Mouse (Mus musculus) cerebellum, adult 2 months (tissue): Measurements from ENCODE around the gene Glo1. TPM values are rescaled to one million over a fixed set of nuclear protein-coding genes. Genes with fewer than 3 reads are reported as not detected.

Experiments used
- DNase-seq, 2 experiments: peaks; one replicate each; pipeline ENCODE4 v3.0.0; 2021
- H3K27ac ChIP-seq: fragments of 200-500 bp; 2 replicates; pipeline ENCODE4 v1.5.1; 2012; ENCODE audit warnings: low read length, control low read depth, inconsistent platforms; ENCODE audit not compliant: insufficient read depth
- H3K27me3 ChIP-seq: fragments of 200-500 bp; 2 replicates; pipeline ENCODE4 v1.6.1; 2012; ENCODE audit warnings: inconsistent platforms, mild to moderate bottlenecking, low read length, moderate library complexity; ENCODE audit not compliant: control insufficient read depth, insufficient read depth
- H3K4me1 ChIP-seq: fragments of 200-500 bp; 2 replicates; pipeline ENCODE4 v1.6.1; 2011; ENCODE audit warnings: low read length; ENCODE audit not compliant: control insufficient read depth, insufficient read depth
- H3K4me3 ChIP-seq: fragments of 200-500 bp; replicated peaks from 2 replicates; pipeline ENCODE3; 2011; ENCODE audit warnings: mild to moderate bottlenecking, low read depth, low read length, control low read depth; ENCODE audit not compliant: insufficient read depth
- CTCF ChIP-seq: fragments of 200-500 bp; IDR thresholded peaks from 2 replicates; pipeline ENCODE4 v1.5.1; 2011; ENCODE audit warnings: low read depth, mild to moderate bottlenecking, control low read depth, low read length, moderate library complexity, borderline replicate concordance; ENCODE audit not compliant: insufficient read depth
- POLR2A ChIP-seq: fragments of 200-500 bp; IDR thresholded peaks from 2 replicates; pipeline ENCODE4 v1.6.1; 2011; ENCODE audit warnings: low read length, control low read depth, borderline replicate concordance; ENCODE audit not compliant: insufficient read depth
- WGBS: fragments of 180-500 bp; shearing (Covaris S2); methylation state at CpG from one replicate; pipeline ENCODE4 v1.1.7; 2018; 5-methylcytosine and 5-hydroxymethylcytosine counted together
- polyA plus RNA-seq: library from polyadenylated mRNA; depleted of rRNA; stranded (reverse); fragments of >200 nt; gene quantifications from 2 replicates; pipeline ENCODE4 v1.2.3, GENCODE M21; 2012; rRNA removed

Gene Glo1
- polyA plus RNA-seq, 1 experiment, result 165 TPM

GRCm38 (mm10) chr17:30549899-30550773 is 76.5 kb downstream of the Glo1 start:
- 76% methylated on average over 9 of the region's 9 CpGs for WGBS
- no peaks in the 10 kb centered on the region for H3K27me3 ChIP-seq
- H3K4me3 ChIP-seq, result no peak overlapping the region
- TF ChIP-seq CTCF, result no peak
- no peak for DNase-seq
- H3K4me1 ChIP-seq, result no peaks in the 10 kb centered on the region
- no peak overlapping the region for H3K27ac ChIP-seq

GRCm38 (mm10) chr17:30539098-30539497 is 87.6 kb downstream of the Glo1 start:
- 12% methylated on average over 8 of the region's 8 CpGs for WGBS
- DNase-seq, result peak; percentile 62 to 74
- H3K4me1 ChIP-seq, result peaks cover 9% of the 10 kb centered on the region
- H3K4me3 ChIP-seq, result no peak overlapping the region
- TF ChIP-seq POLR2A (no peak), CTCF (no peak)
- no peaks in the 10 kb centered on the region; the same call in 1 of the 2 replicates for H3K27me3 ChIP-seq
- no peak overlapping the region for H3K27ac ChIP-seq

- 61% methylated on average over 5 of the region's 5 CpGs for WGBS
- TF ChIP-seq CTCF (no peak), POLR2A (no peak)
- H3K4me1 ChIP-seq, result peaks cover 9% of the 10 kb centered on the region
These were observed 90.0 kb downstream of the Glo1 start for GRCm38 (mm10) chr17:30536651-30537050.

More at GRCm38 (mm10) chr17:30536651-30537050, 90.0 kb downstream of the Glo1 start:
- Histone ChIP-seq H3K4me3 (no peak overlapping the region), H3K27me3 (no peaks in the 10 kb centered on the region; the same call in 1 of the 2 replicates), H3K27ac (no peak overlapping the region)
- no peak for DNase-seq

Other genes with a start within 250 kb of the Glo1 start
- 32.1 and 32.7 TPM in 2 replicates for gene Btbd9, start 50.4 kb downstream of the Glo1 start, polyA plus RNA-seq
- gene Dnah8, start 2.5 kb downstream of the Glo1 start, polyA plus RNA-seq, result 0.85 and 1.4 TPM in 2 replicates